ENCODE assay signal across 8 mouse cellular contexts in genomic region chr13:23746201-23747080, GRCm38 (mm10). TPM values are rescaled to one million over a fixed set of nuclear protein-coding genes. Genes with fewer than 3 reads are reported as not detected.
DNase-seq lines count a peak whose midpoint lies in the region; ATAC-seq and TF ChIP-seq lines count a peak whose summit lies in the region.
"Not testable (repeated sequence)": the region's sequence is repeated elsewhere in the genome, so short reads cannot be mapped to it uniquely, and the experiment has no call there.

Gene Hist1h2bb, plus strand, starts transcription at chr13:23746734.

- H3K4me1 ChIP-seq in bone marrow, adult 2 months (ENCODE audit: control insufficient read depth, insufficient read depth, low read length) = not testable (repeated sequence)
- H3K4me1 ChIP-seq in embryonic facial prominence, embryonic 15.5 days = peaks cover 18% of the 10 kb centered on the region
- H3K4me1 ChIP-seq in heart, embryonic 10.5 days = peaks cover 20% of the 10 kb centered on the region
- H3K4me1 ChIP-seq in kidney, embryonic 14.5 days (ENCODE audit: control insufficient read depth, insufficient read depth, low read length) = peaks cover 14% of the 10 kb centered on the region; the same call in 1 of the 2 replicates
- H3K4me1 ChIP-seq in limb, embryonic 14.5 days (ENCODE audit: control insufficient read depth, insufficient read depth, low read length) = 0 out of 2 replicates have a peak, but pooled peaks cover 11% of the 10 kb centered on the region
- H3K4me1 ChIP-seq in midbrain, embryonic 16.5 days (ENCODE audit: control insufficient read depth, insufficient read depth, low read length) = peaks cover 11% of the 10 kb centered on the region

- peak; percentile 100 for DNase-seq in 416B (ENCODE audit: low read depth)
- peak; percentile 92 for DNase-seq in heart, embryonic 10.5 days (ENCODE audit: low spot score)
- peak; percentile 95 for DNase-seq in limb, embryonic 14.5 days (ENCODE audit: low spot score)
- DNase-seq in spleen, postnatal 10 days (ENCODE audit: low spot score in 2 of 2) = peak; percentile 77 to 88

- TF ChIP-seq POLR2A in bone marrow, adult 2 months (IDR thresholded peaks at IDR 0.05; ENCODE audit: borderline replicate concordance, control insufficient read depth, low read depth, low read length) = peak; percentile 93
- TF ChIP-seq POLR2A in limb, embryonic 14.5 days (IDR thresholded peaks at IDR 0.05; ENCODE audit: borderline replicate concordance, extremely low read depth, insufficient read depth, insufficient read length) = peak; percentile 63; the same call in 1 of the 2 replicates

- H3K27me3 ChIP-seq in embryonic facial prominence, embryonic 15.5 days; heart, embryonic 10.5 days (ENCODE audit: insufficient read depth, poor library complexity, severe bottlenecking); kidney, embryonic 14.5 days (ENCODE audit: control insufficient read depth, insufficient read depth, low read length); limb, embryonic 14.5 days (ENCODE audit: control insufficient read depth, insufficient read depth, low read length); midbrain, embryonic 16.5 days (ENCODE audit: control insufficient read depth, insufficient read depth, low read depth, low read length): not testable (repeated sequence)

- peak; percentile 91 for ATAC-seq in embryonic facial prominence, embryonic 15.5 days (ENCODE audit: insufficient number of reproducible peaks, low FRiP score, low TSS enrichment, low read depth)
- ATAC-seq in kidney, embryonic 14.5 days (ENCODE audit: low FRiP score, low TSS enrichment) = peak; percentile 95
- peak; percentile 87 for ATAC-seq in limb, embryonic 14.5 days (ENCODE audit: low FRiP score, low read depth)
- ATAC-seq in midbrain, embryonic 16.5 days = peak; percentile 94

- WGBS in bone marrow, adult 2 months = under 1% methylated on average over 44 of the region's 58 CpGs
- under 1% methylated on average over 43 of the region's 58 CpGs for WGBS in embryonic facial prominence, embryonic 15.5 days
- WGBS in heart, embryonic 10.5 days = under 1% methylated on average over 45 of the region's 58 CpGs
- WGBS in kidney, embryonic 14.5 days = under 1% methylated on average over 37 of the region's 58 CpGs
- 1% methylated on average over 32 of the region's 58 CpGs for WGBS in limb, embryonic 14.5 days
- WGBS in midbrain, embryonic 16.5 days = under 1% methylated on average over 35 of the region's 58 CpGs

- H3K4me3 ChIP-seq in bone marrow, adult 2 months (replicated peaks; ENCODE audit: control insufficient read depth, low read depth, low read length) = peak within 1 kb of the TSS; percentile 69
- H3K4me3 ChIP-seq in embryonic facial prominence, embryonic 15.5 days (replicated peaks) = peak within 1 kb of the TSS; percentile 43
- peak within 1 kb of the TSS; percentile 60 for H3K4me3 ChIP-seq in heart, embryonic 10.5 days
- peak within 1 kb of the TSS; percentile 45 for H3K4me3 ChIP-seq in kidney, embryonic 14.5 days (ENCODE audit: low read length)
- peak within 1 kb of the TSS; percentile 42 for H3K4me3 ChIP-seq in limb, embryonic 14.5 days (replicated peaks; ENCODE audit: low read length)
- H3K4me3 ChIP-seq in midbrain, embryonic 16.5 days (ENCODE audit: low read depth, low read length) = peak within 1 kb of the TSS; percentile 43

- not testable (repeated sequence) for H3K9me3 ChIP-seq in embryonic facial prominence, embryonic 15.5 days (replicated peaks); heart, embryonic 10.5 days; kidney, embryonic 14.5 days (ENCODE audit: control insufficient read depth, low read length); limb, embryonic 14.5 days (ENCODE audit: control insufficient read depth, low read length); midbrain, embryonic 16.5 days (replicated peaks; ENCODE audit: control insufficient read depth, low read length, poor library complexity, severe bottlenecking)

- not testable (repeated sequence) for H3K36me3 ChIP-seq in embryonic facial prominence, embryonic 15.5 days; heart, embryonic 10.5 days; kidney, embryonic 14.5 days (ENCODE audit: control insufficient read depth, insufficient read depth, low read length); limb, embryonic 14.5 days (ENCODE audit: control insufficient read depth, insufficient read depth, low read length); midbrain, embryonic 16.5 days (ENCODE audit: control insufficient read depth, insufficient read depth, low read length)

- not testable (repeated sequence) for TF ChIP-seq CTCF in bone marrow, adult 2 months (IDR thresholded peaks at IDR 0.05; ENCODE audit: control insufficient read depth, insufficient read depth, low read length)

- peak within 1 kb of the TSS; percentile 100 for H3K27ac ChIP-seq in bone marrow, adult 2 months (ENCODE audit: control insufficient read depth, insufficient read depth, low read depth, low read length, poor library complexity)
- peak within 1 kb of the TSS; percentile 98 for H3K27ac ChIP-seq in embryonic facial prominence, embryonic 15.5 days (replicated peaks)
- H3K27ac ChIP-seq in heart, embryonic 10.5 days = peak within 1 kb of the TSS; percentile 98
- H3K27ac ChIP-seq in kidney, embryonic 14.5 days (ENCODE audit: low read depth, low read length) = peak within 1 kb of the TSS; percentile 98
- H3K27ac ChIP-seq in limb, embryonic 14.5 days (replicated peaks; ENCODE audit: low read depth, low read length) = peak within 1 kb of the TSS; percentile 96
- H3K27ac ChIP-seq in midbrain, embryonic 16.5 days (ENCODE audit: low read length) = peak within 1 kb of the TSS; percentile 95

- peak within 1 kb of the TSS; percentile 18; the same call in 1 of the 2 replicates for H3K9ac ChIP-seq in embryonic facial prominence, embryonic 15.5 days
- H3K9ac ChIP-seq in kidney, embryonic 14.5 days (ENCODE audit: low read depth, low read length) = peak within 1 kb of the TSS; percentile 73
- peak within 1 kb of the TSS; percentile 59 for H3K9ac ChIP-seq in limb, embryonic 14.5 days (ENCODE audit: low read depth, low read length, severe bottlenecking)
- H3K9ac ChIP-seq in midbrain, embryonic 16.5 days (ENCODE audit: low read depth, low read length) = peak within 1 kb of the TSS; percentile 46

- peak within 1 kb of the TSS; percentile 52 for H3K4me2 ChIP-seq in embryonic facial prominence, embryonic 15.5 days (replicated peaks)
- peak within 1 kb of the TSS; percentile 67 for H3K4me2 ChIP-seq in kidney, embryonic 14.5 days (replicated peaks; ENCODE audit: low read depth, low read length)
- H3K4me2 ChIP-seq in limb, embryonic 14.5 days (replicated peaks; ENCODE audit: low read depth, low read length, severe bottlenecking) = peak within 1 kb of the TSS; percentile 69
- H3K4me2 ChIP-seq in midbrain, embryonic 16.5 days (ENCODE audit: low read length) = peak within 1 kb of the TSS; percentile 84

RNA-seq across cellular contexts. Expression of gene Hist1h2bb, which starts in this region (rescaled TPM):
- polyA plus RNA-seq in bone marrow, adult 2 months (2011; ENCODE audit: insufficient read depth, insufficient read length, low replicate concordance, missing spikeins) = 65.7 and 136 TPM in 2 replicates
- 2.0 and 2.1 TPM in 2 replicates for polyA plus RNA-seq in embryonic facial prominence, embryonic 15.5 days (2015; fragmentation: Nextera tagmentation; extraction: Ambion mirVana)
- 1.4 and 2.9 TPM in 2 replicates for polyA plus RNA-seq in heart, embryonic 10.5 days (2016; fragmentation: Nextera tagmentation; extraction: Ambion mirVana)
- 2.7 and 6.8 TPM in 2 replicates for polyA plus RNA-seq in kidney, embryonic 14.5 days (2014; fragmentation: Nextera tagmentation; extraction: Ambion mirVana)
- polyA plus RNA-seq in limb, embryonic 14.5 days (2012; rRNA removed) = 13.5 and 15.9 TPM in 2 replicates
- polyA plus RNA-seq in limb, embryonic 14.5 days (2014; fragmentation: Nextera tagmentation; extraction: Ambion mirVana) = 1.2 and 1.4 TPM in 2 replicates
- not detected in 2 replicates for polyA plus RNA-seq in midbrain, embryonic 16.5 days (2015; fragmentation: Nextera tagmentation; extraction: Ambion mirVana)

Comparison
In these comparisons a context has a peak if more than half of its experiments do, and no peak if none do; other contexts are left out.
1. Peak in every context shown above with its lines: DNase-seq, ATAC-seq, H3K4me3 ChIP-seq and H3K27ac ChIP-seq.
2. Peak in ATAC-seq, H3K4me3 ChIP-seq, H3K27ac ChIP-seq, H3K9ac ChIP-seq and H3K4me2 ChIP-seq in midbrain, embryonic 16.5 days; RNA of the gene not detected or under 1 TPM.
3. H3K9ac ChIP-seq: peak in every context shown above with its lines; median percentile 73 in kidney, embryonic 14.5 days; 59 in limb, embryonic 14.5 days; 46 in midbrain, embryonic 16.5 days; 18 in embryonic facial prominence, embryonic 15.5 days.